Mouse (Mus musculus) lung, adult 2 months (tissue): ENCODE results near the gene Riox1.

Experiments used
- CTCF ChIP-seq: fragments of 200-500 bp; IDR thresholded peaks from 2 replicates; pipeline ENCODE4 v1.5.1; 2011; ENCODE audit warnings: mild to moderate bottlenecking, low read length, control low read depth; ENCODE audit not compliant: insufficient read depth
- POLR2A ChIP-seq: fragments of 200-500 bp; IDR thresholded peaks from 2 replicates; pipeline ENCODE4 v1.6.1; 2011; ENCODE audit warnings: low read depth, mild to moderate bottlenecking, control low read depth, low read length, borderline replicate concordance; ENCODE audit errors: extremely low read depth

GRCm38 (mm10) chr12:83978862-83979261 lies 28.5 kb downstream of the Riox1 start:
- TF ChIP-seq CTCF (no peak), POLR2A (no peak)
